Mouse (Mus musculus) heart, adult 11 months (tissue): ENCODE data around the gene Lrrc45.
A peak's percentile ranks its signal among the peaks of the same experiment; 100 is the strongest.
"Not testable (repeated sequence)": the region's sequence is repeated elsewhere in the genome, so short reads cannot be mapped to it uniquely, and the experiment has no call there.

Experiments used
- DNase-seq: peaks from one replicate; pipeline ENCODE4 v3.0.0; 2022

Lrrc45 gene

GRCm38 (mm10) chr11:120713580-120714518 is at the start of gene Lrrc45, which contains the start of gene Cenpx:
Gene Lrrc45 (plus strand): TSS chr11:120713925.
Gene Cenpx (minus strand): TSS chr11:120713738.
- DNase-seq: peak; percentile 100

GRCm38 (mm10) chr11:120665406-120665805 is 48.3 kb upstream of the Lrrc45 start:
- DNase-seq: peak; percentile 99

GRCm38 (mm10) chr11:120666617-120667016 is 47.1 kb upstream of the Lrrc45 start:
- DNase-seq: peak; percentile 95

- peak; percentile 100 for DNase-seq
Measured at GRCm38 (mm10) chr11:120672687-120673593, 40.8 kb upstream of the Lrrc45 start, which contains the start of gene Aspscr1. Gene Aspscr1 (plus strand): TSS chr11:120672973.

- DNase-seq: no peak
Measured at GRCm38 (mm10) chr11:120673594-120674122, 40.1 kb upstream of the Lrrc45 start.

GRCm38 (mm10) chr11:120675875-120676274 is 37.9 kb upstream of the Lrrc45 start:
- DNase-seq: not testable (repeated sequence)

GRCm38 (mm10) chr11:120676951-120677350 is 36.8 kb upstream of the Lrrc45 start:
- no peak for DNase-seq

GRCm38 (mm10) chr11:120679909-120680308 is 33.8 kb upstream of the Lrrc45 start:
- DNase-seq: no peak

- DNase-seq: no peak
Measured at GRCm38 (mm10) chr11:120682683-120683082, 31.0 kb upstream of the Lrrc45 start.

- DNase-seq: no peak
Measured at GRCm38 (mm10) chr11:120683536-120683935, 30.2 kb upstream of the Lrrc45 start.

GRCm38 (mm10) chr11:120684086-120684485 is 29.6 kb upstream of the Lrrc45 start:
- DNase-seq: no peak

- no peak for DNase-seq
Measured at GRCm38 (mm10) chr11:120684660-120685059, 29.1 kb upstream of the Lrrc45 start.

GRCm38 (mm10) chr11:120686650-120687272 is 27.0 kb upstream of the Lrrc45 start:
- DNase-seq: no peak

- DNase-seq: no peak
Measured at GRCm38 (mm10) chr11:120689365-120689764, 24.4 kb upstream of the Lrrc45 start.

GRCm38 (mm10) chr11:120692471-120693011 is 21.2 kb upstream of the Lrrc45 start:
- no peak for DNase-seq

GRCm38 (mm10) chr11:120693461-120693860 is 20.3 kb upstream of the Lrrc45 start:
- no peak for DNase-seq

GRCm38 (mm10) chr11:120695184-120695583 is 18.5 kb upstream of the Lrrc45 start:
- no peak for DNase-seq

- DNase-seq: no peak
Measured at GRCm38 (mm10) chr11:120695641-120696040, 18.1 kb upstream of the Lrrc45 start.

- no peak for DNase-seq
Measured at GRCm38 (mm10) chr11:120696568-120696967, 17.2 kb upstream of the Lrrc45 start.

- DNase-seq: peak; percentile 98
Measured at GRCm38 (mm10) chr11:120697741-120698140, 16.0 kb upstream of the Lrrc45 start.

GRCm38 (mm10) chr11:120703696-120704454 is 9.8 kb upstream of the Lrrc45 start:
- DNase-seq: no peak
